Mouse (Mus musculus): Measurements from ENCODE around the gene Spin1. TPM values are rescaled to one million over a fixed set of nuclear protein-coding genes. Genes with fewer than 3 reads are reported as not detected.

The Spin1 gene
- polyA plus RNA-seq, 1 experiment from 2014 or later: 127 TPM

GRCm38 (mm10) chr13:51193893-51194292 lies 93.2 kb downstream of the Spin1 start:
- no peaks in the 10 kb centered on the region for H3K9me3 ChIP-seq (replicated peaks)
- 93% methylated on average over 15 of the region's 15 CpGs for WGBS
- H3K27me3 ChIP-seq (ENCODE audit: low read depth, poor library complexity, severe bottlenecking): no peaks in the 10 kb centered on the region
- H3K4me1 ChIP-seq: 0 out of 2 replicates have a peak, but pooled peaks cover 5% of the 10 kb centered on the region
- no peak overlapping the region for H3K27ac ChIP-seq
- no peaks in the 10 kb centered on the region for H3K36me3 ChIP-seq
- DNase-seq (ENCODE audit: low spot score): no peak
- no peak overlapping the region for H3K4me3 ChIP-seq

- no peak overlapping the region for H3K27ac ChIP-seq
- H3K4me1 ChIP-seq: no peaks in the 10 kb centered on the region
- DNase-seq (ENCODE audit: low spot score): no peak
- H3K36me3 ChIP-seq: no peaks in the 10 kb centered on the region
- no peaks in the 10 kb centered on the region for H3K9me3 ChIP-seq (replicated peaks)
- no peak overlapping the region for H3K4me3 ChIP-seq
- H3K27me3 ChIP-seq (ENCODE audit: low read depth, poor library complexity, severe bottlenecking): no peaks in the 10 kb centered on the region
- WGBS: 89% methylated on average over 3 of the region's 3 CpGs
Measured at GRCm38 (mm10) chr13:51197699-51198098, 97.0 kb downstream of the Spin1 start.

GRCm38 (mm10) chr13:51198186-51198585 lies 97.5 kb downstream of the Spin1 start:
- 65% methylated on average over 5 of the region's 5 CpGs for WGBS
- no peaks in the 10 kb centered on the region for H3K36me3 ChIP-seq
- DNase-seq (ENCODE audit: low spot score): no peak
- H3K9me3 ChIP-seq (replicated peaks): no peaks in the 10 kb centered on the region
- H3K27ac ChIP-seq: no peak overlapping the region
- H3K4me1 ChIP-seq: no peaks in the 10 kb centered on the region
- H3K27me3 ChIP-seq (ENCODE audit: low read depth, poor library complexity, severe bottlenecking): no peaks in the 10 kb centered on the region
- H3K4me3 ChIP-seq: no peak overlapping the region

Other genes starting within 250 kb of the Spin1 start
- gene Nxnl2, start 70.1 kb downstream of the Spin1 start, polyA plus RNA-seq (2016; fragmentation: Nextera tagmentation; extraction: Ambion mirVana): 0.75 and 2.0 TPM in 2 replicates

Data from limb, embryonic 10.5 days (tissue).